Mouse (Mus musculus) retina, adult 2 months (tissue): Measurements from ENCODE around the gene Ssh2.
"Not testable (repeated sequence)": the region's sequence is repeated elsewhere in the genome, so short reads cannot be mapped to it uniquely, and the experiment has no call there.

Experiments used
- DNase-seq: peaks from one replicate; pipeline ENCODE4 v3.0.0-alpha.2; 2012; ENCODE audit warnings: low read depth, low spot score

Gene Ssh2

DNA sequence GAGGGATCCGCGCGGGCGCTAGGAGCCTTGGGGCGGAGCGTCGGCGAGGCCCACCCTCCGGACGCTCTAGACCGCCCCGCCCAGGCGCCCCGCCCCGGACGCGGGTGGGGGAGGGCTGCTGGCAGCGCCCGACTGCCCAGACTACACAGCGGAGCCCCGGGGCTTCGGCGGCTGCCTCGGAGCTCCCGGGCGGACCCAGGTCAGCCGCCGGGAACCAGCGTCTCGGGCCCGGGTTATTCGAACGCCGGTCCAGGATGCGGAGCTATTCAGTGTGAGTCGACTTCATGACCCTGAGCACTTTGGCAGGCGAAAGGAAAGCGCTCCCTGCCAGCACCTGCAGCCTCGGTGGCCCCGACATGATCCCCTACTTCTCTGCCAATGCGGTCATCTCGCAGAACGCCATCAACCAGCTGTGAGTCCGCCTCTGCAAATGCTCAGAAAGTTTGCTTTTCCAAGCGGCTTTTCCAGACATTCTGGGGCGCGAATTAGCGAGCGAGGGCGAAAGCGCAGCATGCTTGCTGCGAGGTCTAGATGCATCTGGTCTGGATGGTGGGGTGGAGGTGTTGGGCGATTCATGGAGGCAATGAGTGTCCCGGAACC, 132.2 kb downstream of the Ssh2 start:
- peak; percentile 48 for DNase-seq

DNA sequence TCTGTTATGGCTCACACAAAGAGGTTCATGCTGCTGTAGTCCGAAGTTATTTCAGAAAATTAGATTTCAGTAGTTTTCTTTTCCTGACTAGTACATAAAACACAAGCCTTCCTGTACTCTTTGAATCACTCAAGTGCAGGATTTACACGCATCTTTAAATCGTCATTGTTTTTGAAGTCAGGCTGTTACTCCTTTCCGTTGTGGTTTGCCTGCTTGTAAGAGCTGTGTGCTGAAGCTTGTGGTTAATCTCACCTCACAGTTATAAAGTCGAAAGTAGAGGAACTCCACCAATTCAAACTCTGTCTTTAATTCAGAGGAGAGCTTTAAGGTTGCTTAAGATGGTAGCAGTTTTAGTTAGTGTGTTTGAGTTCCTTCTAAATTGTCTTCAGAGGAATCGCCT, 132.9 kb downstream of the Ssh2 start:
- no peak for DNase-seq

DNA sequence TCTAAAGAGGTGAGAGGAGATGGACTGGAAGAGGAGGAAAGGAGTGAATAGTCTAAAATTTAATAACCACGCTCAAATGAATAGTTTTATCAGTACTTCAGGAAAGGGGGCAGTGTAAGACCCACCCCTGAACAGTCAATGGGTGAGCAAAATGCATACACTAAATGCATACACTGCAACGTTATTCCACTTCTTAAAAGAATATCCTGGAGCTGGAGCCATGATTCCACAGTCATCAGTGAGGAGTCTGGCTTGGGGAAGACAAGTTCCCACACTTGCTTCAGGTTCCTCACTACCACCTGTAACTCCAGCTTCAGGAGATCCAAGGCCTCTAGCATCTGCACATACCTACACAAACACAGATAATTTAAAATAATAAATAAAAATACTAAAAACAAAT, 133.6 kb downstream of the Ssh2 start:
- DNase-seq = no peak

DNA sequence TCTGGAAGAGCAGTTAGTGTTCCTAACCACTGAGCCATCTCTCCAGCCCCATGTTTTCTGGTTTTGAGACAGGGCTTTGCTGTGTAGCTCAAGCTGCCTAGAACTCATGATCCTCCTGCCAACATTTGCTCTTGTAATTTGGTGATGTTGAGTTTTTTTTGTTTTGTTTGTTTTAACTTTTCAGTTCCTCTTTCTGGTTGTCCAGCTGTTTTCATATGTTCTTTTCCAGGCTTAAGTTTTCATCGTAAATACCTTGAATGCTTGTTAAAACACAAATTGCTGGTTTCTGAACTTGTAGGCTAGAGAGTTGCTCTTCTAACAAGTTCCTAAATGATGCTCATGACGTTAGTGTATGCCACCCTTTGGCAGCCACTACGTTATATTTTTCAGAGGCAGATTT, 139.0 kb downstream of the Ssh2 start:
- DNase-seq = no peak

DNA sequence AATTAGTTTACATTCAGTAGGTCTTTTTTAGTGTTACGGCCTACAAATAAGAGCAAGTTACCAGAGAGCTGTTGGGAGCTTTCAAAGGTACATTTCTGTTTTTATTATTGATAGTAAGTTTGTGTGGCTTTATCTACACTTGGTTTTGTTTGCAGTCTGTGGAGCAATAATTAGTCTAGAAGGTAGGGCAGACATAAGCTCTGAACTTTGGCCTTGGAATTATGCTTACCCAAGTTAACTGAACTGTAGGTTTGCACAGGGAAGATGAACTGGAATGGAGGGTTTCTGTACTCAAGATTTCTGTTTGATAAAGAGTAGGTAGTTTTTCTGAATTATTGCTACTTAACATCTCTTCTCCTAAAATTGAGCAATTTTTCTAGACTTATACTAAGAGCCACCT, 141.8 kb downstream of the Ssh2 start:
- no peak for DNase-seq

DNA sequence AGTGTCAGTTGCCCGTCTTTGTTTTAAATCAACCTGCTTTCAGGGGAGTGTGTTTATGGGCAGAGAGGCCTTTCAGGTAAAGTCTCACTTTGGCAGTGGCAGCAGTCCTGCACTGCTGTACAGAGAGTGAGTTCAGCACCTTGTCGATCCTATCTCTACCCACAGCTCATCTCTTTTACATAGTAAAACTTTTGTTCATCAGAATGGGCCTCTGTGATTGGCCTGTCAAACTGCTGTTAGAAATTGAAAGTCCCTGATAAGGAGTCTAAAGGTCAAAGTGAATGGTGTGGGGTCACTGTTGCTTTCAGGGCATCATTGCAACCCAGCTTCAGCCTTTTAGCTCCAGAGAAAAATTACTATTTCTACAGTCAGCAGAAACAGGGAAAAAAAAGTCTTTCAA, 147.4 kb downstream of the Ssh2 start:
- DNase-seq = no peak

DNA sequence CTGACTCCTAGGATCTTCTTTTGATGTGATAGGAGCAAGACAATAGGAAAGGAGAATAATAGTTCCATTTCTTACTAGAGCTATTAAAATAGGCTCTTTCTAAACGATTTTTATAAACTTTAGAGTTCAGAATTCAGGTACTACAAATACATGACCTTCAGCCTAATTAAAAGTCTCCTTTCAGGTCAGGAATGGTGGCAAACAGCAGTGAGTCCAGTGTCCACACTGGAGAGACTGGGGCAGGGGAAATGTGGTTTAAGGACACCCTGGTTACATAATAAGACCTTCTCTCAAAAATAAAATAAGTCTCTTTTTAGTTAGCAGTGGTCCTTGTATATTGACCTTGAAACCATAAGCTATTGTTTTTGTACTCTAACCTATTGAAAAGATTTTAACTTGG, 148.3 kb downstream of the Ssh2 start:
- DNase-seq = no peak

DNA sequence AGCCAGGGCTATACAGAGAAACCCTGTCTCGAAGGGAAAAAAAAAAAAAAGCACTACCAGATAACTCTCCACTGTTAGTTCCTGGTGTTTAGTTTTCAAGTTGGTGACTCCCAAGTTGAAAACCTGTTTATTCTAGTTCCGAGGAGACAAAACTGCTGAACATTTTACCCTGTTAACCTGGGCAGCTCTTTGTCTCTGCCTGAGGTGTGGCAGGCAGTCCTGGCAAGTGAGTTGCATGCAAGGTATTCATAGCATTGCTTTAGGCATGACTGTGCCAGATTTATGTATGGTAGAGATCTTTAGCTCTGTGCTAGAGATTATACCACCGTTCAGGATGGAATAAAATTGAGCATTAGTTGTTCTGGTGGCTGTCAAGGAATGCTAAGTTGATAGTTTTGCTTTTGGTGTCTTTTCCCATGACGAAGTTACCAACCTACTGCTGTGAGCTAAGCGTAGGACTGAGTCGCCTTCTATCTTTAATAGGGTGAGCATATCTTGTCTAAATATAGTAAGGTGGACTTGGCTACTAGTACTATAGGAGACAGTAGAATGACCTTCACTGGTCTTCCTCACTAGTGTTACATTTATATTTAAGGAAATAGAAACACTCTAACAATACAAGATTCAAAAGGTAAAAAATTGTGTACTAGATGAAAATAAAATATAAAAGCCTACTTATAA, 149.8 kb downstream of the Ssh2 start:
- DNase-seq = no peak

DNA sequence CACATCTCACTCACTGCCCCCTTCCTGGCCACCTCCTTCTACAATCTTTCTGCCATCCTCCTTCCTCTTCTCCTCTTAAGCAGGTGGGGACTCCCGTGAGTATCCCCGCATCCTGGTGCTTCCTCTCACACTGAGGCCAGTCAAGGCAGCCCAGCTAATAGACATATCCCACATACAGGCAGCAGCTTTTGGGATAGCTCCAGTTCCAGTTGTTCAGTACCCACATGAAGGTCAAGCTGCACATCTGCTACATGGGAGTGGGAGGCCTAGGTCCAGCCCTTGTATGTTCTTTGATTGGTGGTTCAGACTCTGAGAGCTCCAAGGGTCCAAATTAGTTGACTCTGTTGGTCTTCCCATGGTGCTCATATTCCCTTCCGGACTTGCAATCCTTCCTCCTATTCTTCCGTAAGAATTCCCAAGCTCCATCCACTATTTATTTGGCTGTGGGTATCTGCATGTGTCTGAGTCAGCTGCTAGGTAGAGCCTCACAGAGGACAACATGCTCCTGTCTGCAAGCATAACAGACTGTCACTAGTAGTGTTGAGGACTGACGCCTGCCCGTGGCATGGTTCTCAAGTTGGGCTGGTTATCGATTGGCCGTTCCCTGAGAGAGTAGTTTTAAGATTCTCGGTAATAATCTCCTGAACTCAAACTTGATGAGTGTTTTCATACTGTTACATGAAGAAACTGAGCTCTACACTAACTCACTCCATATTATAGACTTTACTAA, 151.6 kb downstream of the Ssh2 start:
- no peak for DNase-seq

DNA sequence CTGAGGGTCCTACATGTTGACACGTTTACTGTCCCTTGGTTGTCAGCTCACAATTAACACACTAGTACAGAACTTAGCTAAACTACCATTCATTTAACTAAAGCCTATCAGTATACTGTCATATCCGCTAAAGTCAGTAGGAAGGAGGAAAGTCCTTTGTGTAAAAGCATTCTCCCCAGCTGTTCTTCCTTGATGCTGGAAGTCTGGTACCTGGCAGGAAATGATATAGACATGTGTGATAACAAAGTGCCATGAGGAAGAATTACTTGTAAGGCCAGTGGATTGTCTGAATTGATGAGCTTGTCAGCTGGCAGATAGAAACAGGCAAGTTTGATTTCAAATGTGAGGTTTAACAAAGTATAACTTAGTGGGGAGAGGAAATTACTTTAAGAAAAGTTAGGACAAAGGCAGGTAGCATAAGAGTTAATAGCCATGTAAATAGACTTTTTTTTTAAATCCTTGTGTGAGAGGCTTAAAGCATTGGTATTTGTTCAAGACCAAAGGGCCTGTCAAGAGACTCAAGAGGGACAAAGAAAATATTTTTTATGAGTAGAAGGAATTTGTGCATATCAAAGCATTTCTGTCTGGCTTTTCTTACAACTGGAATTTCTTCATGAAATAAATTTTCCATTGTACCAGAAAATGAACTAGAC, 153.2 kb downstream of the Ssh2 start:
- DNase-seq = no peak

DNA sequence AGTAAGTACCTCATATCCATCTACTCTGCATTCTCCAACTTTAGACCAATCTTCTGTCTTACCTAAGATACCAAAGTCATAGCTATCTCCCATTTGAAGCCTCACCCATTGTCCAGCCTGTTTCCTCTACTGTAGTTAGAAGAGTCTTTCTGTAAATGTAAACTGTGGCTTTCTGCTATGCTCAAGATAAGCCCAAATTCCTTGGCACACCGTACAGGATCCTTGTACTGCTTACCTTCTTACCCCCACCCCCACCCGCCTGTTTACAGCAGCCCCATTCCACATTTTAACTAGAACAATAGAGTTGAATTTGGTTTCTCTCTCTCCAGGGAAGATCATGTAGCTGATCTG, 153.7 kb downstream of the Ssh2 start:
- no peak for DNase-seq

DNA sequence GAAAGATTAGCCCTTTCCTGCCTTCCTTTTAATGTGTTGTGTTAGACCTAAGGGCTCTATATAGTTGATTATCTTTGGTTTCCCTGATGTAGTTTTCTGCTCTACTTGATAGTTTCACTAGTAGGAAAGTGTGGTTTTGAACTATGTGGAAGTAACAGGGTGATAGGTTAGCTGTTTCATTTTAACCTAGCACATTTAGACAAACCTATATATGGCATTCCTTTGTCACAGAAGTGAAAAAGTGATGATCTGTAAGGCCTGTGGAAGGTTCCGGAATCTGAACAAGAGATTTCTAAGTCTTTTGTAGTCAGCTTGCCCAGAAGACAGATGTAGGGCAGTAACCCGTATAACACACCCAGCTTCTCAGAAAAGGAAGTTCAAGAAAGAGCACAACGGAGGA, 155.0 kb downstream of the Ssh2 start:
- no peak for DNase-seq

DNA sequence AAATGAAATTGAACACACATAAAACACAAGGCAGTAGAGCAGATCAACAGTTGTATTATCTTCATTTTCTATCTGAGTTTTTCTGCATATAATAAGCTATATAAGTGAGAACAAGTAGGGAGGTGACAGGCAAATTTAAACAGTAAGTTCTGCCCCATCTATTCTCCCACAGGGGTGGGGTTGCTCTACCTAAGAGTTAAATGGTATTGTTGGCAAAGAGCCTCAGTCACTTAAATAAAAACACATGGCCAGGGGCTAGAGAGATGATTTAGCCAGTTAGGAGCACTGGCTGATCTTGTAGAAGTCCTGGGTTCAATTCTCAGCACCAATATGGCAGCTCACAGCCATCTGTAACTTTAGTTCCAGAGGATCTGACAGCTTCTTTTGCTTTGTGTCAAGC, 155.6 kb downstream of the Ssh2 start:
- no peak for DNase-seq

DNA sequence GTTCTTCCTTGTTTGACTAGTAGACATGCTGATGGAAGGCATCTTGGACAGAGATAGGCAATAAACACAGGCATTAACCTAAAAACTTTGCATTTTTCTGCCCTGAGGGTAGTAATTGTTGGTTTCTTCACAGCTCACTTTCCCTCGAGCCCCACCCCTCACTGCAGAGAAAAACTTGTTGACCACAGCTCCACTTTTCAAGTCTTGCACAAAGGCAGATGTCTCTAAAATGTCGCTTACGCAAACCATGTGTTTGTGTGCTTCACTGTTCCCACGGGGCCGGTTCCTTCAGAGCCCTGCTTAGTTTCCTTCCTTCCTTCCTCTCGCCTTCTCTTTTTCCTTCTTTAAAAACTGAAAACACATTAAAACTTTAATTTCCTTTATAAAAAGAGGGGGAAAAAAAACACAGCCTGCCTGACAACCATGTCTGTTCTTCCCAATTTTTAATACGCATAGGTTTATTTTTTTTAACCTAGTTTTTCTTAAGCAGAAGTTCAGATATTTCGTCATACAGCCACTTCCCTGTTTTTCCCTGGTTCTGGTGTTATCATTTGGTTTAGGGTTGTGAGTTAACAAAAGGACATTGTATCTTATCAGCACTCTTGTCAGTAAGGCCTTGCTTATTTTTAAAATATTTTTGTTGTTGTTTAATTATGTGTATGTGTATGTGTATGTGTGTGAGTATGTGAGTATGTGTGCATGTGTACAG, 156.3 kb downstream of the Ssh2 start:
- DNase-seq = no peak

DNA sequence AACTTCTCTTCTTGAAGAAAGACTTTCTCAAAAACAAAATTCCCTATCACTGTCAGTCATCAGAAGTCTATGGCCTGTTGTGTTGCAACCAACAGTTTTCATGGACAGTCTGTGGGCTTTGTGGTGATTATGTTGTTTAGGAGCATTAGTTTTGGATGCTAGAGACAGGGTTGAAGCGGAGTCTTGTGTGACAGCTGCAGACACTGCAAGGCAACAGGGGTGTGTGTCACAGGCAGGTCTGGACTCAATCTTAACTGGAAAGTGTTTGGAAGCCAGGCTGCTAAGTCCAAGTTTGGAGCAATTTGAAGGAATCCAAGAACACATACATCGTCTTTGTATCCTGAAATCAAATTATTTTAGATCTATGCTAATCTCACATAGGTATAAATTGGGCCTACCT, 162.5 kb downstream of the Ssh2 start:
- DNase-seq = no peak

DNA sequence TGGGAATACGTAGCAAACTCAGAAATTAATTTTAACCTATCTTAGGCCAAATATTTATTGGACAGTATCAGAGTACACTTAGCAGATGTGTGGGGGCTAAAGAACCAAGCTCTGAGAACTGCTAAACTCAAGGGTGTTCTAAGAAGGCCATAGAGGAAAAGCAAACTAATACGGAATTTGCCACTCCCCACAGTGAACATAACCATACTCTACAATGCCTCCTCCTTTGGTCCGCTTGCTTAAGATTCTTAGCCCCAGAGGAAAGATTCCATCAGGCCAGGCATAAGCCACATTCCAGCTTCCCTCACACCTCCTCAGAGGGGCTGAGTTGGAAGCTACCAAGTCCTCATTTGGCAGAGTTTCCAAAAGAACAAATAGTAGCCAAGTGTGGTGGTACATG, 165.1 kb downstream of the Ssh2 start:
- no peak for DNase-seq

DNA sequence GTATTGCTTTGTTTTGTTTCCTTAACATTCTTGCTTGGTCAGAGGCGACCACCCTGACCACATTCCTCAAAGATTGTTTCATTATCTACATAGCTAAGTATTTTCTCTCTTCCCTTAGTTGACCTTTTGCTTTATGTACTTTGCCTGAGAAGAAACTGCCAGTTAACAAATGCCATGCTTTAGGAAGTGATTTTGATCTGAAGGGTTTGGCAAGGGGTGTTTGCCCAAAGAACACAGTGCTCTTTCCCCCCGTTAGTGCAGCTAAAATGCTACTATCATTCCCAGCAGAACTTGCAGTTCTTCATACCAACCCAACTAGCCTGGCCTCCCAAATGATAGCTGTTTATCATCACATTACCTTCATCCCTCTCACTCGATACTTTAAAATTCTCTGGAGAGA, 168.1 kb downstream of the Ssh2 start:
- no peak for DNase-seq

DNA sequence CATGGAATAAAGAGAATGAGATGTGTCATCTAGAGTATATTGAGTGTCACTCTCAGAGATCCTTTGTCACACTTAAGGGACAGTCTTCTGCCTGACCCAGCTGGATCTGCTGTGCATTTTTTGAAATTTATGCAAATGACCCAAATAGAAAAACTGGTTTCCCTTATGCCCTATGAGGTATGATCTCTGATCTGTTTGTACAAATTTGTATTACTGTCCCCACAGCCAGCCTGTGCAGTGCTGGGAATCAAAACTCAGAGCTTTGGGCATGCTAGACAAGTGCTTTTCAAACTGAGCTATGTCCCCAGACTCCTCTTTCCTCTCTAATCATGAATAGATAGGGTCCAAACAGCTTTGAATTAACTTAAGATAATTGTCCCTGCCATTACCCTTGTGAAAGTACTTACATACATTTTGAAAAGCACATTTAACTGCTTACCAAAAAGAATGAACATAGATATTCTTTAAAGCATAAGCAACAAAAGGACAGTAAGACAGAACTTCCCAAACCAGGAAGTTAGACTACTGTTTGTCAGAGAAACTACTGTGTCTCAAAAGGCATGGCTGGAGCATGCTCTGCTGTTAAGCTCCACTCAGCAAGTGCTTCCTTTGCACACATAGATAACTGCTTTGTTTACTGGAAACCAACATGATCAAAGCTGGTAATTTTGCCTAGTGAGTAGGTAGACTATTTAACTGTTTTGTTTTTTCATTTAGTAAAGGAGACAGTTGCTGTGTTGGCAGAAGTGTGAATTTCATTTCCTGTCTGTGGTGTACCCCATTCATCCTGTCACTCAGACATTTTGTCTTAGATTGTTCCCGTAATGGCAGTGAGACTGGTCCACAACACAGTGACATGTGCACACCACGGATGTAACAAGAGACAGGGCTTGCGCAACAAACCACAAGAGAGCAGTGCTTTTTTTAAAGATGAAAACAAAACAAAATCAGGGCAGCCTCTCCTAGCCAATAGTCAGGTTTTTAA, 169.9 kb downstream of the Ssh2 start:
- no peak for DNase-seq

DNA sequence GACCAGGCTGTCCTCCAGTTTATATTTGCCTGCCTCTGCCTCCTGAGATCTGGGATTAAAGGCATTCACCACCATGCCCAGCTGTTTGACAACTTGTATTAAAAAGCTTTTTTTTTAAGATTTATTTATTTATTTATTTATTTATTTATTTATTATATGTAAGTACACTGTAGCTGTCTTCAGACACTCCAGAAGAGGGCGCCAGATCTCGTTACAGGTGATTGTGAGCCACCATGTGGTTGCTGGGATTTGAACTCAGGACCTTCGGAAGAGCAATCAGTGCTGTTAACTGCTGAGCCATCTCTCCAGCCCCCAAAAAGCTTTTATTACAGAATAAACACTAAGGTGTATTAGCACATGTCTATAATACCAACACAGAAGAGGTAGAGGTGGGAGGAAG, 172.1 kb downstream of the Ssh2 start:
- not testable (repeated sequence) for DNase-seq

DNA sequence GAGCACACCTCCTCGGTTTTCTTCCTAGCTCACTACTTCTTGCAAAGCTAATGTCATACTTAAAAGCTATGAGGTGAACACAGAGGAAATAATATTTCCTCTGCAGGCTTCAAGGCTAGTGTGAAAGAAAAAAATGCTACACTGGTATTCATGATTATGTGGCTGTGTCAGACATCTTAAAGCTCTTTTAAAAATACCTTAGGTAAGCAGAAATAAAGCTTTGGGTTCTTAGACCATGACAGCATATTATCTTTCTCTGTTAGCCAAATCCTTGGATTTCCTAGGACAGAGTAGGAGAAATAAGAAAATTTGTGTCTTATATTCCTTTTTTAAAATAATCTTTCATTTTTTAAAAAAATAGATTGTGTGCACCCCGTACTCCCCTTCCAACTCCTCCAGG, 179.5 kb downstream of the Ssh2 start:
- DNase-seq = no peak

DNA sequence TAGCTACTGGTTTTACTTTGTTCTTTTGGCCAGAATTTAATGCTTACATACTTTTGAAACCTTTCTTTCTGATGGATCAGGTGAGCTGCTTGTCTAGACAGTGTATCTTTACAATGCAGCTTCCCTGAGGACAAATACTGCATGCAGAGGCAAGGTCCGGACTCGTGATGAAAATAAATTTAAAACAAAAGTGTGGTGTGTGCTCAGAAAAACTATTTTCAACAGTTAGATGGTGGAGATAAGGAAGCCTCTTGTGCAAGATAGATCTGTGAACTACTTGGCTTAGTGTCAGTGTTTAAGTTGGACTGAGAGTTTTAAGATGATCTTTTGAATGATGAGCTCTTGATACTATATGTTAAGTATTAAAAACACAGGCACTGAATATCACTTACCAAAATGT, 186.4 kb downstream of the Ssh2 start:
- DNase-seq = no peak
